ENCODE assay signal across 17 mouse cellular contexts in genomic region chr3:127696541-127696940, GRCm38 (mm10).
DNase-seq lines count a peak whose midpoint lies in the region; ATAC-seq and TF ChIP-seq lines count a peak whose summit lies in the region.
"Had no signal": no experiment of that assay in that cellular context is flagged by ENCODE, and none has a peak within 500 bp of the region (broad histone marks: within the 10 kb centered on the region; RNA-seq: fewer than 3 reads in every experiment).

No protein-coding gene starts in this region.

- no peak for TF ChIP-seq POLR2A in thymus, adult 2 months (IDR thresholded peaks at IDR 0.05; ENCODE audit: control insufficient read depth, extremely low read depth, insufficient read depth, low read length, poor library complexity)

- H3K9ac ChIP-seq in lung, embryonic 16.5 days (ENCODE audit: low read length): no peak overlapping the region
- no peak overlapping the region for H3K9ac ChIP-seq in embryonic facial prominence, embryonic 14.5 days (ENCODE audit: low read depth, low read length)
- H3K9ac ChIP-seq in forebrain, embryonic 11.5 days (ENCODE audit: low read length): no peak overlapping the region
- no peak overlapping the region for H3K9ac ChIP-seq in intestine, embryonic 16.5 days (ENCODE audit: low read depth, low read length)
- H3K9ac ChIP-seq in liver, embryonic 11.5 days (ENCODE audit: low read depth, low read length): no peak overlapping the region
- H3K9ac ChIP-seq: embryonic facial prominence, embryonic 15.5 days; liver, embryonic 15.5 days had no signal

- no peaks in the 10 kb centered on the region for H3K9me3 ChIP-seq in lung, embryonic 16.5 days (ENCODE audit: control insufficient read depth, low read length)
- H3K9me3 ChIP-seq in embryonic facial prominence, embryonic 14.5 days (ENCODE audit: control insufficient read depth, low read length): no peaks in the 10 kb centered on the region
- no peaks in the 10 kb centered on the region for H3K9me3 ChIP-seq in forebrain, embryonic 11.5 days (ENCODE audit: control insufficient read depth, low read length)
- no peaks in the 10 kb centered on the region for H3K9me3 ChIP-seq in intestine, embryonic 16.5 days (ENCODE audit: control insufficient read depth, low read length)
- H3K9me3 ChIP-seq in liver, embryonic 11.5 days (ENCODE audit: control insufficient read depth, low read length): no peaks in the 10 kb centered on the region
- H3K9me3 ChIP-seq: embryonic facial prominence, embryonic 15.5 days; limb, embryonic 10.5 days; liver, embryonic 15.5 days had no signal

- H3K36me3 ChIP-seq in lung, embryonic 16.5 days (ENCODE audit: control insufficient read depth, insufficient read depth, low read length): no peaks in the 10 kb centered on the region
- no peaks in the 10 kb centered on the region for H3K36me3 ChIP-seq in embryonic facial prominence, embryonic 14.5 days (ENCODE audit: control insufficient read depth, insufficient read depth, low read length)
- no peaks in the 10 kb centered on the region for H3K36me3 ChIP-seq in forebrain, embryonic 11.5 days (ENCODE audit: control insufficient read depth, insufficient read depth, low read length)
- H3K36me3 ChIP-seq in intestine, embryonic 16.5 days (ENCODE audit: control insufficient read depth, insufficient read depth, low read length): no peaks in the 10 kb centered on the region
- no peaks in the 10 kb centered on the region for H3K36me3 ChIP-seq in thymus, adult 2 months (ENCODE audit: control insufficient read depth, insufficient read depth, low read length)
- H3K36me3 ChIP-seq in liver, embryonic 11.5 days (ENCODE audit: control insufficient read depth, insufficient read depth, low read length): no peaks in the 10 kb centered on the region
- H3K36me3 ChIP-seq: embryonic facial prominence, embryonic 15.5 days; limb, embryonic 10.5 days; liver, embryonic 15.5 days had no signal

- no peak for DNase-seq in lung, postnatal 25 days (ENCODE audit: low spot score)
- peak; percentile 31 for DNase-seq in embryonic facial prominence, embryonic 14.5 days (ENCODE audit: low spot score)
- DNase-seq in forebrain, embryonic 11.5 days (ENCODE audit: low spot score): no peak
- no peak for DNase-seq in thymus, adult 2 months
- no peak for DNase-seq in liver, embryonic 11.5 days (ENCODE audit: low spot score)
- DNase-seq: adrenal gland, adult 2 months; cerebellum, postnatal 10 days; heart, adult 18-20 months; heart, postnatal 14 days; kidney, adult 9 months; layer of hippocampus, adult 9-11 months had no signal

- WGBS in lung, embryonic 16.5 days: 42% methylated on average over 11 of the region's 11 CpGs
- 66% methylated on average over 11 of the region's 11 CpGs for WGBS in embryonic facial prominence, embryonic 14.5 days
- 55% methylated on average over 11 of the region's 11 CpGs for WGBS in forebrain, embryonic 11.5 days
- WGBS in intestine, embryonic 16.5 days: 64% methylated on average over 11 of the region's 11 CpGs
- 95% methylated on average over 11 of the region's 11 CpGs for WGBS in thymus, adult 2 months
- 75% methylated on average over 11 of the region's 11 CpGs for whole genome bisulfite sequencing in liver, embryonic 11.5 days

- ATAC-seq in lung, embryonic 16.5 days (ENCODE audit: low read depth): peak; percentile 41; the same call in 1 of the 2 replicates
- peak; percentile 47; the same call in 1 of the 2 replicates for ATAC-seq in embryonic facial prominence, embryonic 14.5 days (ENCODE audit: low read depth)
- ATAC-seq in forebrain, embryonic 11.5 days (replicated peaks; ENCODE audit: low FRiP score): peak; percentile 26
- ATAC-seq in intestine, embryonic 16.5 days: 0 out of 2 replicates have a peak, but pooled peaks have one; percentile 33
- ATAC-seq in liver, embryonic 11.5 days (replicated peaks; ENCODE audit: low FRiP score): no peak

- no peak overlapping the region for H3K4me2 ChIP-seq in lung, embryonic 16.5 days (ENCODE audit: low read depth, low read length)
- H3K4me2 ChIP-seq in embryonic facial prominence, embryonic 14.5 days (ENCODE audit: low read depth, low read length): no peak overlapping the region
- no peak overlapping the region for H3K4me2 ChIP-seq in forebrain, embryonic 11.5 days (ENCODE audit: low read depth, low read length, severe bottlenecking)
- no peak overlapping the region for H3K4me2 ChIP-seq in intestine, embryonic 16.5 days (ENCODE audit: low read depth, low read length)
- H3K4me2 ChIP-seq in liver, embryonic 11.5 days: no peak overlapping the region
- H3K4me2 ChIP-seq: embryonic facial prominence, embryonic 15.5 days; liver, embryonic 15.5 days had no signal

- H3K27me3 ChIP-seq in lung, embryonic 16.5 days (ENCODE audit: control insufficient read depth, insufficient read depth, low read depth, low read length): peaks cover 5% of the 10 kb centered on the region; the same call in 1 of the 2 replicates
- peaks cover 31% of the 10 kb centered on the region for H3K27me3 ChIP-seq in embryonic facial prominence, embryonic 14.5 days (replicated peaks; ENCODE audit: control insufficient read depth, insufficient read depth, low read length)
- peaks cover 18% of the 10 kb centered on the region for H3K27me3 ChIP-seq in forebrain, embryonic 11.5 days (ENCODE audit: control insufficient read depth, insufficient read depth, low read length)
- H3K27me3 ChIP-seq in intestine, embryonic 16.5 days (replicated peaks; ENCODE audit: control insufficient read depth, insufficient read depth, low read length): peaks cover 11% of the 10 kb centered on the region
- no peaks in the 10 kb centered on the region for H3K27me3 ChIP-seq in thymus, adult 2 months (ENCODE audit: control insufficient read depth, insufficient read depth, low read length)
- peaks cover 27% of the 10 kb centered on the region for H3K27me3 ChIP-seq in liver, embryonic 11.5 days (replicated peaks; ENCODE audit: control insufficient read depth, insufficient read depth, low read length)
- H3K27me3 ChIP-seq: CH12.LX had no signal

- no peak for TF ChIP-seq CTCF in thymus, adult 2 months (IDR thresholded peaks at IDR 0.05; ENCODE audit: borderline replicate concordance, control insufficient read depth, extremely low read depth, insufficient read depth, low read length, poor library complexity)

- H3K27ac ChIP-seq in lung, embryonic 16.5 days (ENCODE audit: low read length): no peak overlapping the region
- no peak overlapping the region for H3K27ac ChIP-seq in embryonic facial prominence, embryonic 14.5 days (replicated peaks; ENCODE audit: low read depth, low read length)
- H3K27ac ChIP-seq in forebrain, embryonic 11.5 days (ENCODE audit: low read depth, low read length): no peak overlapping the region
- no peak overlapping the region for H3K27ac ChIP-seq in intestine, embryonic 16.5 days (ENCODE audit: low read length)
- H3K27ac ChIP-seq in thymus, adult 2 months (ENCODE audit: control insufficient read depth, insufficient read depth, low read length): no peak overlapping the region
- no peak overlapping the region for H3K27ac ChIP-seq in liver, embryonic 11.5 days (ENCODE audit: low read depth, low read length)
- H3K27ac ChIP-seq: embryonic facial prominence, embryonic 15.5 days; limb, embryonic 10.5 days; liver, embryonic 15.5 days had no signal

- no peaks in the 10 kb centered on the region for H3K4me1 ChIP-seq in lung, embryonic 16.5 days (replicated peaks; ENCODE audit: control insufficient read depth, insufficient read depth, low read length)
- H3K4me1 ChIP-seq in embryonic facial prominence, embryonic 14.5 days (ENCODE audit: control insufficient read depth, insufficient read depth, low read length): peaks cover 8% of the 10 kb centered on the region; the same call in 1 of the 2 replicates
- peaks cover 16% of the 10 kb centered on the region for H3K4me1 ChIP-seq in forebrain, embryonic 11.5 days (replicated peaks; ENCODE audit: control insufficient read depth, insufficient read depth, low read length)
- H3K4me1 ChIP-seq in intestine, embryonic 16.5 days (ENCODE audit: control insufficient read depth, insufficient read depth, low read length): no peaks in the 10 kb centered on the region
- no peaks in the 10 kb centered on the region for H3K4me1 ChIP-seq in thymus, adult 2 months (replicated peaks; ENCODE audit: control insufficient read depth, insufficient read depth, low read length)
- H3K4me1 ChIP-seq in liver, embryonic 11.5 days (replicated peaks; ENCODE audit: control insufficient read depth, insufficient read depth, low read length): no peaks in the 10 kb centered on the region
- H3K4me1 ChIP-seq: liver, embryonic 15.5 days had no signal

- no peak overlapping the region for H3K4me3 ChIP-seq in lung, embryonic 16.5 days (ENCODE audit: low read length)
- H3K4me3 ChIP-seq in embryonic facial prominence, embryonic 14.5 days (ENCODE audit: low read depth, low read length): no peak overlapping the region
- H3K4me3 ChIP-seq in forebrain, embryonic 11.5 days (ENCODE audit: low read depth, low read length): no peak overlapping the region
- no peak overlapping the region for H3K4me3 ChIP-seq in intestine, embryonic 16.5 days (ENCODE audit: low read length)
- no peak overlapping the region for H3K4me3 ChIP-seq in thymus, adult 2 months (ENCODE audit: control insufficient read depth, insufficient read depth, low read length)
- H3K4me3 ChIP-seq in liver, embryonic 11.5 days (ENCODE audit: low read depth, low read length): no peak overlapping the region
- H3K4me3 ChIP-seq: embryonic facial prominence, embryonic 15.5 days; limb, embryonic 10.5 days; liver, embryonic 15.5 days had no signal
